Mouse (Mus musculus) embryonic facial prominence, embryonic 13.5 days (tissue): Measurements from ENCODE around the gene Igf1r. TPM values are rescaled to one million over a fixed set of nuclear protein-coding genes. Genes with fewer than 3 reads are reported as not detected.

Source experiments
- ATAC-seq: fragments of 200-750 bp; cut with Nextera tagmentation; 2 replicates; pipeline ENCODE4 v1.8.0; 2017; ENCODE audit warnings: low read depth; ENCODE audit not compliant: insufficient number of reproducible peaks, insufficient read depth, low FRiP score, low TSS enrichment
- H3K27ac ChIP-seq: fragments of 300-500 bp; sonication (generic); 2 replicates; pipeline ENCODE4 v1.5.1; 2015; ENCODE audit warnings: moderate library complexity, mild to moderate bottlenecking, inconsistent platforms
- H3K27me3 ChIP-seq: fragments of 300-500 bp; sonication (generic); 2 replicates; pipeline ENCODE4 v1.6.1; 2015; ENCODE audit warnings: mild to moderate bottlenecking, inconsistent platforms
- H3K36me3 ChIP-seq: fragments of 300-500 bp; sonication (generic); 2 replicates; pipeline ENCODE4 v1.6.1; 2015; ENCODE audit warnings: mild to moderate bottlenecking, inconsistent platforms
- H3K4me1 ChIP-seq: fragments of 300-500 bp; sonication (generic); 2 replicates; pipeline ENCODE4 v1.6.1; 2015; ENCODE audit warnings: inconsistent platforms
- H3K4me2 ChIP-seq: fragments of 300-500 bp; sonication (generic); 2 replicates; pipeline ENCODE4 v1.6.1; 2015; ENCODE audit warnings: moderate library complexity, mild to moderate bottlenecking, inconsistent platforms
- H3K4me3 ChIP-seq: fragments of 300-500 bp; sonication (generic); 2 replicates; pipeline ENCODE4 v1.5.1; 2015; ENCODE audit warnings: mild to moderate bottlenecking, inconsistent platforms
- H3K9ac ChIP-seq: fragments of 300-500 bp; sonication (generic); 2 replicates; pipeline ENCODE4 v1.6.1; 2015; ENCODE audit warnings: mild to moderate bottlenecking, inconsistent platforms
- H3K9me3 ChIP-seq: fragments of 300-500 bp; sonication (generic); 2 replicates; pipeline ENCODE4 v1.6.1; 2016; ENCODE audit warnings: inconsistent platforms
- WGBS: fragments of 180-500 bp; shearing (Covaris S2); methylation state at CpG from one replicate; pipeline ENCODE4 v1.1.7; 2015; ENCODE audit warnings: mixed read lengths; 5-methylcytosine and 5-hydroxymethylcytosine counted together
- polyA plus RNA-seq: library from polyadenylated mRNA; unstranded; fragments of >200 nt; fragmentation: Nextera tagmentation; extraction: Ambion mirVana; gene quantifications from 2 replicates; pipeline ENCODE4 v1.2.1, GENCODE M21; 2015

The Igf1r gene
- polyA plus RNA-seq, 1 experiment from 2014 or later = 28.7 TPM

GRCm38 (mm10) chr7:68087496-68087895 lies 134.9 kb downstream of the Igf1r start:
- Histone ChIP-seq H3K4me1 (peaks cover 46% of the 10 kb centered on the region), H3K27me3 (no peaks in the 10 kb centered on the region), H3K4me3 (no peak overlapping the region), H3K9me3 (no peaks in the 10 kb centered on the region), H3K27ac (no peak overlapping the region), H3K9ac (no peak overlapping the region), H3K4me2 (no peak overlapping the region), H3K36me3 (0 out of 2 replicates have a peak, but pooled peaks cover 5% of the 10 kb centered on the region)
- ATAC-seq = no peak
- WGBS = 74% methylated on average over 4 of the region's 4 CpGs

- Histone ChIP-seq H3K9me3 (no peaks in the 10 kb centered on the region), H3K27me3 (no peaks in the 10 kb centered on the region), H3K4me1 (peaks cover 38% of the 10 kb centered on the region), H3K4me2 (no peak overlapping the region), H3K4me3 (no peak overlapping the region), H3K27ac (no peak overlapping the region), H3K36me3 (0 out of 2 replicates have a peak, but pooled peaks cover 10% of the 10 kb centered on the region), H3K9ac (no peak overlapping the region)
- 77% methylated on average over 6 of the region's 6 CpGs for WGBS
- no peak for ATAC-seq
Observed at GRCm38 (mm10) chr7:68088825-68089224, 136.2 kb downstream of the Igf1r start.

GRCm38 (mm10) chr7:68089725-68090124 lies 137.1 kb downstream of the Igf1r start:
- 83% methylated on average over 10 of the region's 10 CpGs for WGBS

GRCm38 (mm10) chr7:68090576-68090975 lies 137.9 kb downstream of the Igf1r start:
- 78% methylated on average over 8 of the region's 8 CpGs for WGBS
- no peak for ATAC-seq
- Histone ChIP-seq H3K27ac (no peak overlapping the region), H3K27me3 (no peaks in the 10 kb centered on the region), H3K4me2 (no peak overlapping the region), H3K36me3 (0 out of 2 replicates have a peak, but pooled peaks cover 12% of the 10 kb centered on the region), H3K4me1 (peaks cover 25% of the 10 kb centered on the region), H3K9ac (no peak overlapping the region), H3K4me3 (no peak overlapping the region), H3K9me3 (no peaks in the 10 kb centered on the region)

More at GRCm38 (mm10) chr7:68089725-68090124, 137.1 kb downstream of the Igf1r start:
- H3K36me3 ChIP-seq = 0 out of 2 replicates have a peak, but pooled peaks cover 12% of the 10 kb centered on the region
- no peaks in the 10 kb centered on the region for H3K27me3 ChIP-seq
- no peak overlapping the region for H3K4me2 ChIP-seq
- H3K27ac ChIP-seq = no peak overlapping the region
- H3K4me3 ChIP-seq = no peak overlapping the region
- peaks cover 30% of the 10 kb centered on the region for H3K4me1 ChIP-seq
- ATAC-seq = no peak
- H3K9ac ChIP-seq = no peak overlapping the region
- H3K9me3 ChIP-seq = no peaks in the 10 kb centered on the region

- Histone ChIP-seq H3K27ac (no peak overlapping the region), H3K4me3 (no peak overlapping the region), H3K9ac (no peak overlapping the region), H3K36me3 (peaks cover 14% of the 10 kb centered on the region), H3K4me1 (peaks cover 10% of the 10 kb centered on the region), H3K4me2 (no peak overlapping the region), H3K9me3 (no peaks in the 10 kb centered on the region), H3K27me3 (no peaks in the 10 kb centered on the region)
- 83% methylated on average over 8 of the region's 8 CpGs for WGBS
- ATAC-seq = no peak
Observed at GRCm38 (mm10) chr7:68092304-68092978, 139.8 kb downstream of the Igf1r start.

GRCm38 (mm10) chr7:68093817-68094216 lies 141.2 kb downstream of the Igf1r start:
- no peak overlapping the region for H3K27ac ChIP-seq
- no peaks in the 10 kb centered on the region for H3K27me3 ChIP-seq
- H3K36me3 ChIP-seq = peaks cover 16% of the 10 kb centered on the region
- H3K9me3 ChIP-seq = no peaks in the 10 kb centered on the region
- 69% methylated on average over 9 of the region's 9 CpGs for WGBS
- H3K4me2 ChIP-seq = no peak overlapping the region
- no peak overlapping the region for H3K4me3 ChIP-seq
- ATAC-seq = no peak
- H3K4me1 ChIP-seq = peaks cover 7% of the 10 kb centered on the region; the same call in 1 of the 2 replicates
- H3K9ac ChIP-seq = no peak overlapping the region

- Histone ChIP-seq H3K9me3 (no peaks in the 10 kb centered on the region), H3K9ac (no peak overlapping the region), H3K36me3 (peaks cover 16% of the 10 kb centered on the region), H3K4me2 (no peak overlapping the region), H3K27ac (no peak overlapping the region), H3K4me1 (peaks cover 4% of the 10 kb centered on the region; the same call in 1 of the 2 replicates), H3K27me3 (no peaks in the 10 kb centered on the region), H3K4me3 (no peak overlapping the region)
- ATAC-seq = no peak
- 42% methylated on average over 4 of the region's 4 CpGs for WGBS
Observed at GRCm38 (mm10) chr7:68095574-68095973, 142.9 kb downstream of the Igf1r start.

GRCm38 (mm10) chr7:68096411-68096810 lies 143.8 kb downstream of the Igf1r start:
- H3K27ac ChIP-seq = no peak overlapping the region
- H3K9ac ChIP-seq = no peak overlapping the region
- H3K9me3 ChIP-seq = no peaks in the 10 kb centered on the region
- no peaks in the 10 kb centered on the region for H3K27me3 ChIP-seq
- ATAC-seq = no peak
- no peak overlapping the region for H3K4me2 ChIP-seq
- peaks cover 16% of the 10 kb centered on the region for H3K36me3 ChIP-seq
- no peak overlapping the region for H3K4me3 ChIP-seq
- H3K4me1 ChIP-seq = peaks cover 4% of the 10 kb centered on the region; the same call in 1 of the 2 replicates
- 83% methylated on average over 6 of the region's 6 CpGs for WGBS

GRCm38 (mm10) chr7:68097081-68097836 lies 144.6 kb downstream of the Igf1r start:
- peaks cover 6% of the 10 kb centered on the region for H3K4me1 ChIP-seq
- H3K4me3 ChIP-seq = no peak overlapping the region

GRCm38 (mm10) chr7:68098098-68098497 lies 145.5 kb downstream of the Igf1r start:
- 94% methylated on average over 6 of the region's 6 CpGs for WGBS

More at GRCm38 (mm10) chr7:68097081-68097836, 144.6 kb downstream of the Igf1r start:
- no peak for ATAC-seq
- H3K9ac ChIP-seq = no peak overlapping the region
- no peak overlapping the region for H3K27ac ChIP-seq
- H3K9me3 ChIP-seq = no peaks in the 10 kb centered on the region
- H3K27me3 ChIP-seq = no peaks in the 10 kb centered on the region
- H3K4me2 ChIP-seq = no peak overlapping the region
- H3K36me3 ChIP-seq = peaks cover 11% of the 10 kb centered on the region
- 90% methylated on average over 7 of the region's 7 CpGs for WGBS

GRCm38 (mm10) chr7:68100388-68100787 lies 147.8 kb downstream of the Igf1r start:
- Histone ChIP-seq H3K9me3 (no peaks in the 10 kb centered on the region), H3K36me3 (peaks cover 4% of the 10 kb centered on the region), H3K4me1 (peaks cover 26% of the 10 kb centered on the region), H3K27ac (no peak overlapping the region), H3K4me2 (no peak overlapping the region), H3K4me3 (no peak overlapping the region), H3K27me3 (no peaks in the 10 kb centered on the region), H3K9ac (no peak overlapping the region)
- 87% methylated on average over 10 of the region's 10 CpGs for WGBS
- ATAC-seq = no peak

More at GRCm38 (mm10) chr7:68098098-68098497, 145.5 kb downstream of the Igf1r start:
- Histone ChIP-seq H3K9ac (no peak overlapping the region), H3K4me3 (no peak overlapping the region), H3K9me3 (no peaks in the 10 kb centered on the region), H3K27me3 (no peaks in the 10 kb centered on the region), H3K4me1 (peaks cover 14% of the 10 kb centered on the region), H3K36me3 (peaks cover 11% of the 10 kb centered on the region), H3K27ac (no peak overlapping the region), H3K4me2 (no peak overlapping the region)
- ATAC-seq = no peak
